Mouse (Mus musculus) C2C12 (cell line): ENCODE results near the gene Zc3h12b.

Source experiments
- CTCF ChIP-seq: IDR thresholded peaks from one replicate; pipeline ENCODE4 v1.5.1; 2011; ENCODE audit not compliant: control insufficient read depth, insufficient read depth, insufficient read length
- MYOD1 ChIP-seq: IDR thresholded peaks from one replicate; pipeline ENCODE4 v1.6.1; 2011; ENCODE audit warnings: low read depth; ENCODE audit not compliant: control insufficient read depth, insufficient read length
- USF1 ChIP-seq: IDR thresholded peaks from one replicate; pipeline ENCODE4 v1.6.1; 2011; ENCODE audit warnings: low read depth, mild to moderate bottlenecking, control low read depth, moderate library complexity

DNA sequence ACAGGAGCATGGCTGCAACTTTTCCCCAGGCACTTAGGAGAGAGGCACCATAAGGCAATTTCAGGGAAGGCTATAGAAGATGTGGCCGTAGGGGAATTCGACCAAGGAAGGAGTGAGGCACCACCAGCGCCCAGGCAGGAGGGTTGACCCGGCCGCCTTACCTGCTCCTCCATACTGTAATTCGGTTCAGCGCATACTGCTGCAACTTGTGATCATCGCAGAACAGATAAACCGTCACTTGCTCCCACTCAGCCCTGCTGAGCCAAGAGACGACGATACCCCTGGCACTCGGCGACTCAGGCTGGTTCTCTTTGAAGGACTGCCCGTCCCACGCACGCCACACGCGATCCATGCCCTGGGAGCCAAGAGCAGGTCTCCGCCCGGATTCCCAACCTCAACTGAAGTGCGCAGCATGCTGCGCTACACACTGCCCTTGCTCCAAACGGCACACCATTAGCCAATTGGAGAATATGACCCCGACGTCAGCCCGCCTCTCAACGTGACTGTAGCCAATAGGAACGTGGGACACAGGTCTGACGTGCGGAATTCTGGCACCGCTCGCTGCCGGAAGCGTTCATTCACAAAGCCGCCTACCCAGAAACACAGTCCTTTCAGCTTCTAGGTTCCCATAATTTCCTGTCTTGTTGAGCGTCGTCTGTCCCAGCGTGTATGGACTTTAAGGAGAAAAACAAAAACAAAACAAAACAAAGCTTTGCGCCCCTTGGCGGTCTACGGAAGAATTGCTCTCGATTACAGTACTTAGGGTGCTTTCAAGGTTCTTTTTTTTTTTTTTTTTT, 245.2 kb downstream of the Zc3h12b start, which contains the start of gene Las1l:
- TF ChIP-seq CTCF (no peak), USF1 (no peak), MYOD1 (no peak)
